Mouse (Mus musculus): ENCODE measurements around the gene Toporsl. TPM values are rescaled to one million over a fixed set of nuclear protein-coding genes. Genes with fewer than 3 reads are reported as not detected.

Toporsl gene
- not detected in 2 replicates for polyA plus RNA-seq (2015; fragmentation: Nextera tagmentation; extraction: Ambion mirVana)

- H3K4me2 ChIP-seq (replicated peaks), result no peak within 1 kb of the TSS
- H3K4me3 ChIP-seq (replicated peaks), result no peak within 1 kb of the TSS
- H3K9me3 ChIP-seq, result no peaks in the 10 kb centered on the region
- no peak within 1 kb of the TSS for H3K27ac ChIP-seq
- H3K27me3 ChIP-seq, result no peaks in the 10 kb centered on the region
- ATAC-seq, result no peak
- WGBS, result 85% methylated on average over 2 of the region's 2 CpGs
- no peaks in the 10 kb centered on the region for H3K36me3 ChIP-seq
- H3K4me1 ChIP-seq (replicated peaks), result no peaks in the 10 kb centered on the region
- H3K9ac ChIP-seq (replicated peaks), result no peak within 1 kb of the TSS
Measured at GRCm38 (mm10) chr4:52595927-52596326, at the start of gene Toporsl. TSS of gene Toporsl (plus strand) at chr4:52596274.

DNA sequence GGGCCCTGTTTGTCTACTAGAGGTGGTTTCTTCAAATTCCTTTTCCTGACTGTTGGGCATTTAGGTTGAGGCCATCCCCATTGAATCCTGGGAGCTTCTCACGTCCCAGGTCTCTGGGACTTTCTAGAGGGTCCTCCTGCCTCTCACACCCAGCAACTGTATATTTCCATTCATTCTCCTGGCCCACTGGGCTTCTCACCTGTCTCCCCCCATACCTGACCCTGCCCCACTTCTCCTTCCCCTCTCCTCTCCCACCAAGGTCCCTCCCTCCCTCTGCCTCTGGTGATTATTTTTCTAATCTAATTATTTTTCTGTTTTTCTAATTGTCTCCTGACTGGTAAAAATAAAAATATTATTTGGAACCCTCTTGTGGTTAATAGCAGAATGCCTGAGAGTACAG, 38.4 kb upstream of the Toporsl start:
- H3K4me3 ChIP-seq (replicated peaks), result no peak overlapping the region
- H3K4me1 ChIP-seq (replicated peaks), result peaks cover 10% of the 10 kb centered on the region
- no peaks in the 10 kb centered on the region for H3K36me3 ChIP-seq
- 43% methylated on average over 1 of the region's 1 CpGs for WGBS
- H3K27me3 ChIP-seq, result no peaks in the 10 kb centered on the region
- no peak for ATAC-seq
- no peak overlapping the region for H3K4me2 ChIP-seq (replicated peaks)
- no peak overlapping the region for H3K9ac ChIP-seq (replicated peaks)
- H3K27ac ChIP-seq, result no peak overlapping the region
- no peaks in the 10 kb centered on the region for H3K9me3 ChIP-seq

- 10% methylated on average over 1 of the region's 1 CpGs for WGBS
- H3K9ac ChIP-seq (replicated peaks), result no peak overlapping the region
- no peak overlapping the region for H3K27ac ChIP-seq
- no peaks in the 10 kb centered on the region for H3K27me3 ChIP-seq
- H3K4me3 ChIP-seq (replicated peaks), result no peak overlapping the region
- H3K4me2 ChIP-seq (replicated peaks), result no peak overlapping the region
- peak; percentile 62; the same call in 1 of the 2 replicates for ATAC-seq
- H3K9me3 ChIP-seq, result no peaks in the 10 kb centered on the region
- H3K36me3 ChIP-seq, result no peaks in the 10 kb centered on the region
- H3K4me1 ChIP-seq (replicated peaks), result peaks cover 10% of the 10 kb centered on the region
Measured at GRCm38 (mm10) chr4:52558080-52558479, 38.0 kb upstream of the Toporsl start.

GRCm38 (mm10) chr4:52563859-52564258, 32.2 kb upstream of the Toporsl start:
- Histone ChIP-seq H3K27ac (no peak overlapping the region), H3K36me3 (no peaks in the 10 kb centered on the region), H3K4me2 (replicated peaks) (no peak overlapping the region), H3K9me3 (no peaks in the 10 kb centered on the region), H3K4me1 (replicated peaks) (no peaks in the 10 kb centered on the region), H3K27me3 (no peaks in the 10 kb centered on the region), H3K4me3 (replicated peaks) (no peak overlapping the region), H3K9ac (replicated peaks) (no peak overlapping the region)
- WGBS, result 88% methylated on average over 1 of the region's 1 CpGs
- ATAC-seq, result no peak

DNA sequence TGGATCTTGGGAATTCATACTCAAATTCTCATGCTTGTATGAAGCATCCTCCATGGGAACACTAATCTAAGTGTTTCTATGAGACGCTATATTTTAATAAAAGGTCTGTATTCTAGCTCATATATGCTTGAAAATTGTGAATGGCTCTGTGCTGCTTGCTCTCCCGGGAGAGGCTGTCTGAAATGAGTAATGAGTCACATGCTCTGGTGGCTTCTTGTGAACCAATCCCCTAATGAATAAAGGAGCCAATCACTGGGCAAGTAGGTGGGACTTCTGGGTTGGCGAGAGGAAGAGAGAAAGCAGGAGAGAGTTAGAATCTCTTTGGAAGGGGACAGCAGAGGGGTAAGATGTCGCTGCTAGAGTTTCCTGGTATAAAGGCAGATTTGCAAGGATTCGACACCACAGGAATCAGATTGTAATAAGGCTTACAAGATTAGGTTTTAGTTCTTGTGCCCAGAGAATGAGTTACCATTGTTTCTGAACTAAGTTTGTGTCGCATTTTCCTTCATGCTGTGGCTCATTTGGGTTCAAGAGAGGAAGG, 9.8 kb upstream of the Toporsl start:
- H3K27me3 ChIP-seq, result no peaks in the 10 kb centered on the region
- H3K4me3 ChIP-seq (replicated peaks), result no peak overlapping the region
- H3K27ac ChIP-seq, result no peak overlapping the region
- H3K4me1 ChIP-seq (replicated peaks), result no peaks in the 10 kb centered on the region
- ATAC-seq, result no peak
- H3K9me3 ChIP-seq, result no peaks in the 10 kb centered on the region
- WGBS, result 73% methylated on average over 6 of the region's 6 CpGs
- H3K4me2 ChIP-seq (replicated peaks), result no peak overlapping the region
- no peaks in the 10 kb centered on the region for H3K36me3 ChIP-seq
- H3K9ac ChIP-seq (replicated peaks), result no peak overlapping the region

GRCm38 (mm10) chr4:52593821-52594356, 2.2 kb upstream of the Toporsl start:
- H3K9me3 ChIP-seq, result no peaks in the 10 kb centered on the region
- ATAC-seq, result no peak
- H3K4me3 ChIP-seq (replicated peaks), result no peak overlapping the region
- 79% methylated on average over 4 of the region's 4 CpGs for WGBS
- no peak overlapping the region for H3K4me2 ChIP-seq (replicated peaks)
- no peaks in the 10 kb centered on the region for H3K4me1 ChIP-seq (replicated peaks)
- no peak overlapping the region for H3K27ac ChIP-seq
- no peaks in the 10 kb centered on the region for H3K27me3 ChIP-seq
- no peak overlapping the region for H3K9ac ChIP-seq (replicated peaks)
- no peaks in the 10 kb centered on the region for H3K36me3 ChIP-seq

DNA sequence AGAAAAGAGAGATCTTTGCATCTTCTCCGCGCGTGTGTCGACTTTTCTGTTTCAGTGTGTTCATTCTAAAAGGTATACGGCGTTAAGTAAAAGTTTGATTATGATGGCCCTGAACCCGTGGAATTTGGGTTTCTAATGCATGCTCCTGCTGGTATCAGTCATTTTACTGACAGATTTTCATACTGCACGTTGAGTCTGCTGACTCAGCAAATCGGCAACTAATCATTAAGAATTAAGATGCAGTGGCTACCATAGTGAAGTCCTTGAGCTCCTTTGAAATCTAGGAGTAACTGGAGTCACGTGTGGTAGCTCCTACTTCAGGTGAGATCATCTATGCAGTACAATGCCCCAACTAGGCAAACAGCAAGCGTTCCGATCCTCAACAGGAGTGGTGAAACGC, 1.4 kb upstream of the Toporsl start:
- H3K4me1 ChIP-seq (replicated peaks), result no peaks in the 10 kb centered on the region
- no peak overlapping the region for H3K27ac ChIP-seq
- no peaks in the 10 kb centered on the region for H3K27me3 ChIP-seq
- H3K4me2 ChIP-seq (replicated peaks), result no peak overlapping the region
- H3K36me3 ChIP-seq, result no peaks in the 10 kb centered on the region
- no peak overlapping the region for H3K9ac ChIP-seq (replicated peaks)
- WGBS, result 91% methylated on average over 13 of the region's 13 CpGs
- no peak for ATAC-seq
- no peak overlapping the region for H3K4me3 ChIP-seq (replicated peaks)
- no peaks in the 10 kb centered on the region for H3K9me3 ChIP-seq

DNA sequence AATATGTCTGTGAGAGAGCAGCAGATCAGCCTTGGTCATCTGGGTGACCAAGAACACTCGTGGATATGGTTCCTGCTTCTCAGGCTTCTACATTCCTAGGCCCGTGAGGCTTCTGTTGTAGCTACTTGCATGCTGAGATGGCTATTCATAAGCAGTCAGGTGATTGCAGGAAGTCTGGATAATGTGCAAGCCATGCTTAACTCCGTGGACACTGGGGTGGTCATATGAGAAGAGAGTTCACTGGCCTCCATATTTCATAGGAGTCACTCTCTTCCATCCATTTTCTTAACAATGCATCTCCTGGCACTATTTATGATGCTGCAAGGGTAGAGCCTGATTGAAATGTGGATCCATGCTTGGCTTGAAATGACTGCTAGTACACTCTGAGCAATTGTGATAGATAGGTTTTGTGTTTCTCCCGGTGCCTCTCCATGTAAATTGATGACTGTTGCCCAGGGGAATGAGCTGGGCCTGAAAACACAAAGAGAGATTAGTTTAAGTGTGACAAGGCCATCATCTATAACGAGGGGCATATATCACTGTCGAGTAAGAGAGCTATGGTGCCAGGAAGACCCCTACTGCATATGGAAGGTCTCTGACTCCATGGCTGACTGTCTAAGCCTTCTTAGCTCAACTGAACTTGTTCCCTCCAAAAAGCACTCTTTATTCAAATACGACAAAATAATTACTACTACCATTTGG, 2.3 kb downstream of the Toporsl start:
- H3K36me3 ChIP-seq, result no peaks in the 10 kb centered on the region
- no peaks in the 10 kb centered on the region for H3K9me3 ChIP-seq
- no peak overlapping the region for H3K4me2 ChIP-seq (replicated peaks)
- H3K9ac ChIP-seq (replicated peaks), result no peak overlapping the region
- no peak overlapping the region for H3K4me3 ChIP-seq (replicated peaks)
- no peaks in the 10 kb centered on the region for H3K4me1 ChIP-seq (replicated peaks)
- WGBS, result 64% methylated on average over 7 of the region's 7 CpGs
- no peak for ATAC-seq
- no peak overlapping the region for H3K27ac ChIP-seq
- H3K27me3 ChIP-seq, result no peaks in the 10 kb centered on the region

- H3K4me1 ChIP-seq (replicated peaks), result no peaks in the 10 kb centered on the region
- H3K9me3 ChIP-seq, result no peaks in the 10 kb centered on the region
- no peak overlapping the region for H3K4me3 ChIP-seq (replicated peaks)
- no peaks in the 10 kb centered on the region for H3K36me3 ChIP-seq
- no peaks in the 10 kb centered on the region for H3K27me3 ChIP-seq
- WGBS, result 65% methylated on average over 3 of the region's 3 CpGs
- no peak for ATAC-seq
- no peak overlapping the region for H3K4me2 ChIP-seq (replicated peaks)
- H3K27ac ChIP-seq, result no peak overlapping the region
- H3K9ac ChIP-seq (replicated peaks), result no peak overlapping the region
Measured at GRCm38 (mm10) chr4:52606923-52607322, 10.8 kb downstream of the Toporsl start.

DNA sequence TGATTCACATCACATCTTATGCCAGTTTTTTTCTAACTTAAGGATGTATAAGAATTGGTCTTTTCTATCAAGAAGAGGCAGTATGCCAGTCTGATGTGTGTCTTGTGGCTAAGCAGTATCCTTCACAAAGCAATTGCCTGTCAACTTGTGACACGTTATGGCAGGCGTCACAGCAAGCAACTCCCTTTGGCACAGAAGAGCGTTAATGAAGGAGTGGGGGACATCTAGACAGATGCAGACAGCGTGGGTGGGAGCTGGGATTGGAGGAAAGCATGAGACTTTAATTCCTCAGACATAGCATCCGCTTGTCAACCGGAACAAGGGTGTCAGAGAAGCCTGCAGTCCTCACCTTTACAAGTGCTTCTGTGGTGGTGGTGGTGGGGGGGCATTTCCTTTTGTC, 38.9 kb downstream of the Toporsl start:
- H3K4me2 ChIP-seq (replicated peaks), result no peak overlapping the region
- no peaks in the 10 kb centered on the region for H3K36me3 ChIP-seq
- no peaks in the 10 kb centered on the region for H3K27me3 ChIP-seq
- WGBS, result 73% methylated on average over 6 of the region's 6 CpGs
- no peak overlapping the region for H3K4me3 ChIP-seq (replicated peaks)
- no peaks in the 10 kb centered on the region for H3K4me1 ChIP-seq (replicated peaks)
- ATAC-seq, result peak; percentile 58; the same call in 1 of the 2 replicates
- no peak overlapping the region for H3K27ac ChIP-seq
- H3K9me3 ChIP-seq, result no peaks in the 10 kb centered on the region
- H3K9ac ChIP-seq (replicated peaks), result no peak overlapping the region

DNA sequence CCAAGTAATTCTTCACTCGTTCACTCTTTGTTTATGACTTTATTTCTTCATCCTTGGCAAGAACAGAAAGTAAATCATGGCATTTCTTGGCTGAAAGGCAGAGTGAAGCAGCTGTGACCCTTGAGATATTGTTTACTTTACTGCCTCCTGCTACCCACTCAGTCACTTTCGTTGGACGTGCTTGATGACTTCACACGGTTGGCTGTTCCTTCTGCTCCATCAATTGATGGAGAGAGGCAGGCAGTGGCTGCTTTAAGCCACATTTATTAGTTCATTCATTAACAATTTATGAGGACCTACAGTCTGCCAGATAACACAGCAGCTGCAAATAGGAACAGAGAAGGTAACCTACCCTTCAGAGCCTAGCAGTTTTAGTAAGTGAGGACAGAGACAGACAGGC, 51.7 kb downstream of the Toporsl start:
- no peak overlapping the region for H3K4me2 ChIP-seq (replicated peaks)
- no peak overlapping the region for H3K4me3 ChIP-seq (replicated peaks)
- no peak for ATAC-seq
- H3K9me3 ChIP-seq, result no peaks in the 10 kb centered on the region
- H3K27me3 ChIP-seq, result no peaks in the 10 kb centered on the region
- peaks cover 14% of the 10 kb centered on the region; the same call in 1 of the 2 replicates for H3K4me1 ChIP-seq (replicated peaks)
- no peak overlapping the region for H3K27ac ChIP-seq
- WGBS, result 80% methylated on average over 4 of the region's 4 CpGs
- H3K9ac ChIP-seq (replicated peaks), result no peak overlapping the region
- no peaks in the 10 kb centered on the region for H3K36me3 ChIP-seq

DNA sequence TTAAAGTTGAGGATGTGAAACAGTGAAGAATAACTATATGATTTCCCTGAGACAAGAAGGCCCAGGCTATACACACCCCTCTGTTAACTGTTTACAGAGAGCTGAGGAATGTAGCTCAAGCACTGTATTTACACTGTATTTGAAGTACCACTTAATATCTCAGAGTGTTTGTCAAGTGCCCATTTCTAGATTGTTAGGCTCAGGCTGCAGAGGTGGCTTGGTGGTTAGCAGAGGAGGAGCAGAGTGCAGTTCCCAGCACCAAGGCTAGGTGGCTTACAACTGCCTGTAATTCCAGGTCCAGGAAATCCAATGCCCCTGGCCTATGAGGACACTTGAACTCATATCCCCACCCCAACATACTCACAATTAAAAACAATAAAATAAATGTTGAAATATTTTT, 63.6 kb downstream of the Toporsl start:
- no peaks in the 10 kb centered on the region for H3K9me3 ChIP-seq
- no peak overlapping the region for H3K4me3 ChIP-seq (replicated peaks)
- no peak overlapping the region for H3K9ac ChIP-seq (replicated peaks)
- no peak overlapping the region for H3K4me2 ChIP-seq (replicated peaks)
- ATAC-seq, result no peak
- H3K36me3 ChIP-seq, result no peaks in the 10 kb centered on the region
- no peak overlapping the region for H3K27ac ChIP-seq
- no peaks in the 10 kb centered on the region for H3K27me3 ChIP-seq
- peaks cover 6% of the 10 kb centered on the region; the same call in 1 of the 2 replicates for H3K4me1 ChIP-seq (replicated peaks)

Measured in midbrain, embryonic 13.5 days (tissue).